Mouse (Mus musculus) heart, embryonic 10.5 days (tissue): Measurements from ENCODE around the gene Agmo. TPM values are rescaled to one million over a fixed set of nuclear protein-coding genes. Genes with fewer than 3 reads are reported as not detected.

Experiments used
- DNase-seq: peaks from one replicate; pipeline ENCODE4 v3.0.0-alpha.2; 2017; ENCODE audit warnings: low spot score
- H3K27ac ChIP-seq: fragments of 300-500 bp; sonication (generic); 2 replicates; pipeline ENCODE4 v1.5.1; 2016; ENCODE audit warnings: mild to moderate bottlenecking
- H3K27me3 ChIP-seq: fragments of 300-500 bp; sonication (generic); 2 replicates; pipeline ENCODE4 v1.6.1; 2016; ENCODE audit warnings: mild to moderate bottlenecking; ENCODE audit not compliant: poor library complexity, insufficient read depth, severe bottlenecking
- H3K36me3 ChIP-seq: fragments of 300-500 bp; sonication (generic); 2 replicates; pipeline ENCODE4 v1.6.1; 2016; ENCODE audit warnings: mild to moderate bottlenecking, moderate library complexity
- H3K4me1 ChIP-seq: fragments of 300-500 bp; sonication (generic); 2 replicates; pipeline ENCODE4 v1.6.1; 2016; ENCODE audit warnings: mild to moderate bottlenecking
- H3K4me3 ChIP-seq: fragments of 300-500 bp; sonication (generic); 2 replicates; pipeline ENCODE4 v1.5.1; 2016; ENCODE audit warnings: mild to moderate bottlenecking, moderate library complexity
- H3K9me3 ChIP-seq: fragments of 300-500 bp; sonication (generic); 2 replicates; pipeline ENCODE4 v1.6.1; 2016; ENCODE audit warnings: mild to moderate bottlenecking, moderate library complexity
- WGBS: fragments of 180-500 bp; shearing (Covaris S2); methylation state at CpG from one replicate; pipeline ENCODE4 v1.1.7; 2016; 5-methylcytosine and 5-hydroxymethylcytosine counted together
- polyA plus RNA-seq: library from polyadenylated mRNA; unstranded; fragments of >200 nt; fragmentation: Nextera tagmentation; extraction: Ambion mirVana; gene quantifications from 2 replicates; pipeline ENCODE4 v1.2.1, GENCODE M21; 2016

The Agmo gene
- polyA plus RNA-seq, 1 experiment from 2014 or later = 0.53 TPM

GRCm38 (mm10) chr12:37306956-37307466 lies 65.6 kb downstream of the Agmo start:
- Histone ChIP-seq H3K4me3 (no peak overlapping the region), H3K27ac (no peak overlapping the region), H3K9me3 (no peaks in the 10 kb centered on the region), H3K36me3 (no peaks in the 10 kb centered on the region), H3K27me3 (no peaks in the 10 kb centered on the region), H3K4me1 (no peaks in the 10 kb centered on the region)
- WGBS = 79% methylated on average over 1 of the region's 1 CpGs
- no peak for DNase-seq

- Histone ChIP-seq H3K9me3 (no peaks in the 10 kb centered on the region), H3K36me3 (no peaks in the 10 kb centered on the region), H3K27me3 (no peaks in the 10 kb centered on the region), H3K4me3 (no peak overlapping the region), H3K27ac (no peak overlapping the region), H3K4me1 (no peaks in the 10 kb centered on the region)
- WGBS = 76% methylated on average over 1 of the region's 1 CpGs
- DNase-seq = no peak
Measured at GRCm38 (mm10) chr12:37310786-37311185, 69.3 kb downstream of the Agmo start.

- Histone ChIP-seq H3K4me3 (no peak overlapping the region), H3K9me3 (no peaks in the 10 kb centered on the region), H3K36me3 (no peaks in the 10 kb centered on the region), H3K27me3 (no peaks in the 10 kb centered on the region), H3K27ac (no peak overlapping the region), H3K4me1 (no peaks in the 10 kb centered on the region)
- DNase-seq = no peak
- 58% methylated on average over 3 of the region's 3 CpGs for WGBS
Measured at GRCm38 (mm10) chr12:37322860-37323259, 81.4 kb downstream of the Agmo start.

DNA sequence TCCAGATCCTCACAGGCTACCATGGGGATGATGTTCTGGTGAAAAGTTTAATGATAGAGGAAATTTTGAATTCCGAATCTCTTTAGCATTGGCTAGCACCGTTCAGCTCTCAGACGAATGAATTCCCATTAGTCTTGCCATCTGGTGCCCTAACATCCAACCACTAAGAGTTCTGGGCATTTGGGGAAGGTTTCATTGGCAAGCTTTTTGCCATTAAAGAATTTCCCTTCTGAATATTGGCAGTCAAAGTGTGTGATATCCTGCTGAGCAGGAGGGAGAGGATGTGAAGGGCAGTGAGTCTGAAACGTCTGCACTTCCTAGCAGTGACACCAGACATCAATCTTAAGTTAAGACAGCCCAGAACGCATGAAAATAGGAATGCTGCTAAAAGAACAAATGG lies 93.5 kb downstream of the Agmo start:
- Histone ChIP-seq H3K9me3 (no peaks in the 10 kb centered on the region), H3K36me3 (no peaks in the 10 kb centered on the region), H3K27me3 (no peaks in the 10 kb centered on the region), H3K27ac (no peak overlapping the region), H3K4me3 (no peak overlapping the region), H3K4me1 (no peaks in the 10 kb centered on the region)
- DNase-seq = no peak
- 55% methylated on average over 5 of the region's 5 CpGs for WGBS

GRCm38 (mm10) chr12:37344225-37344624 lies 102.8 kb downstream of the Agmo start:
- no peak overlapping the region for H3K4me3 ChIP-seq
- DNase-seq = no peak
- H3K27me3 ChIP-seq = no peaks in the 10 kb centered on the region
- whole genome bisulfite sequencing = 86% methylated on average over 5 of the region's 5 CpGs
- H3K36me3 ChIP-seq = no peaks in the 10 kb centered on the region
- no peaks in the 10 kb centered on the region for H3K4me1 ChIP-seq
- H3K9me3 ChIP-seq = no peaks in the 10 kb centered on the region
- H3K27ac ChIP-seq = no peak overlapping the region

DNA sequence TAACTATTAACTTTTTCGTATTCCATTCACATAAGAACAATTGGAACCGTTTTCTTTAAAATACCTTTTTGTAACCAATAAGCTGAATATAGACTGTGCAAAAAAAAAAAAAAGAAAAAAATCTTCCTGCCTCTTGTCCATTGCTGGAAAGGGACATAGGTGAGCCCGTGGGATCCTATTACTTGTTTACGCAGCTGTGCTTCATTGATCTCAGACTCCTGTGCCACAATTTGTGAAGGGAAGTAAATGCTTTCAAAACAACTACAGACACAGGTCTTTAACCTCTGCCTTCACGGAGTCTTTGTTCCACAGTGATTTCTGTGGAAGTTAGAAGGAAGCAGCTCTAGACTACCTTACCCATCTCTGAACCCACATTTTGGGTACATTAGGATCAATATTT lies 104.3 kb downstream of the Agmo start:
- Histone ChIP-seq H3K4me3 (no peak overlapping the region), H3K27me3 (no peaks in the 10 kb centered on the region), H3K9me3 (no peaks in the 10 kb centered on the region), H3K27ac (no peak overlapping the region), H3K4me1 (no peaks in the 10 kb centered on the region), H3K36me3 (no peaks in the 10 kb centered on the region)
- WGBS = 74% methylated on average over 5 of the region's 5 CpGs
- DNase-seq = no peak

DNA sequence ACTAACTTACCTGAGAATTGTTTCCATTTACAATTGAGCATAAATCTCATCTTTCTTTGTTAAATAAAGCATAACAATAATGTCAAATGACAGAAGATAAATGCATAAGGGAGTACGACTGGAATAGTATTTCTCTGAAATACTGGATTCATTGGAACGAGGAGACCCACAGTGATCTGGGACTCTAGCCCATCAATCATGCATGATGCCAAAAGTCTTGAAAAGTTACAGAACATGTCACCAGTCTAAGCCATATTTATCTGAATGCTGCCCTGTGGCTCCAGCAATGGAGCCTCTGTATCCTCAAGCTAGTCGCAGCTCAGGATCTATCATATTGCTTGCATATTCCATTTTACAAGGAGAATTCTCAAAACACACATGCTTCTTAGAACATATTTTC lies 150.9 kb downstream of the Agmo start:
- Histone ChIP-seq H3K4me1 (no peaks in the 10 kb centered on the region), H3K4me3 (no peak overlapping the region), H3K27me3 (no peaks in the 10 kb centered on the region), H3K36me3 (no peaks in the 10 kb centered on the region), H3K9me3 (no peaks in the 10 kb centered on the region), H3K27ac (no peak overlapping the region)
- WGBS = 82% methylated on average over 3 of the region's 3 CpGs
- no peak for DNase-seq

DNA sequence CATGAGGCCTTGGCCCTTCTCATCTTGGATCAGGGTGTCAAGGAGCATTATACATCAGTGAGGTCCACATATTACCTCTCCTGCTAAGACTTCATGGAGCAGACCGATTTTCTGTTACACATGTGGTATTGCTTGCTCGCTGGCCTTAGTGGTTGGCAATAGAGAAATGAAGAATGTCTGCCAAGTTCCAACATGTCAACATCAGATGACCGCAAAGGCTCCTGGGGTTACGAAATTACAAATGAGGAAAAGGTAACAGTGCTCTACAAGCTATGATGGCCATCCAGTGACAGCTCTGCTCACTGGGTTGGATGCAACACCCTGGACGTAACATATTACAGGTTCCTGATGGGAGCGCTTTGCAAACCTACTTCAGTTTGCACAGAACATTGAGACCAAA lies 161.1 kb downstream of the Agmo start:
- H3K36me3 ChIP-seq = no peaks in the 10 kb centered on the region
- 87% methylated on average over 6 of the region's 6 CpGs for whole genome bisulfite sequencing
- H3K4me3 ChIP-seq = no peak overlapping the region
- no peaks in the 10 kb centered on the region for H3K4me1 ChIP-seq
- no peak for DNase-seq
- H3K27ac ChIP-seq = no peak overlapping the region
- H3K27me3 ChIP-seq = no peaks in the 10 kb centered on the region
- H3K9me3 ChIP-seq = no peaks in the 10 kb centered on the region

- H3K27ac ChIP-seq = no peak overlapping the region
- H3K36me3 ChIP-seq = no peaks in the 10 kb centered on the region
- H3K4me3 ChIP-seq = no peak overlapping the region
- no peaks in the 10 kb centered on the region for H3K27me3 ChIP-seq
- H3K9me3 ChIP-seq = no peaks in the 10 kb centered on the region
- no peak for DNase-seq
- no peaks in the 10 kb centered on the region for H3K4me1 ChIP-seq
- WGBS = 85% methylated on average over 5 of the region's 5 CpGs
Measured at GRCm38 (mm10) chr12:37426350-37426749, 184.9 kb downstream of the Agmo start.

DNA sequence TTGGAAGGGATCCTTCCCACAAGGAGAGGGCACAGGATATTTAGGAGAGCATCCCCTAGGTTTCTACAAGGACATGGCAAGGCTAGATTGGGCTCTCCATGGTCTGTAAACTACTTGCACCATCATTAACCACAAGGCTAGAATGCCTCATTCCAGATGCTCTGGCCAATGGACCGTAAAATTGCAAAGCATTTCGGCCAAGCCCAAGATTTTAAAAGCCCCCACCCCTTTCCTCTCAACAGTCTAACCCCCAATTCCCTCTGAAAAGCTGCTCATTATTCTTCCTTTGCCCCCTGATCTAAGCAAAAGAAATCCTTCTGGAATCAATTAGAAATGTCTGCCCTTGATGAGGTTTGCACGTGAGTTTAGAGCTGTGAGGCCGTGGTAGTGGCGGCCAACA lies 185.3 kb downstream of the Agmo start:
- Histone ChIP-seq H3K27ac (no peak overlapping the region), H3K4me1 (no peaks in the 10 kb centered on the region), H3K36me3 (no peaks in the 10 kb centered on the region), H3K9me3 (no peaks in the 10 kb centered on the region), H3K4me3 (no peak overlapping the region), H3K27me3 (no peaks in the 10 kb centered on the region)
- DNase-seq = no peak
- WGBS = 88% methylated on average over 5 of the region's 5 CpGs

DNA sequence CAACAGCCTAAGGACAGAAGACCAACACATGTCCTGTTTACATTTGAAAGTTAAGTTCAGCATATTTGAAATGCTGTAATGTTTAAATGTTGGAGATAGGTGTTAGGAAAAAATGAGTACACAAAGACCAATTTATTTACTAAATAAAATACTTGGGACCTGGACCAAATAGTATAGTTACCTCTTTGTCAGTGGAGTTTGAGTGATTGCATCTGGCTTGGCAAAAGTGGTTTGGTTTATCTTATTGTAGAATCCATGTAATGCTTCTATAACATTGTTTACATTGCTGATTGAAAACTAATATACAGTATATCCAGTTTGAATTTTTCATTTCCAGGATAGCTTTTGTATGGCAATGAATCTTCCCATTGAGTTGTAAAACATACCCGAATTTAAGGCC lies 193.0 kb downstream of the Agmo start:
- DNase-seq = no peak
- Histone ChIP-seq H3K4me1 (no peaks in the 10 kb centered on the region), H3K4me3 (no peak overlapping the region), H3K36me3 (no peaks in the 10 kb centered on the region), H3K27ac (no peak overlapping the region), H3K9me3 (no peaks in the 10 kb centered on the region), H3K27me3 (no peaks in the 10 kb centered on the region)
- 61% methylated on average over 1 of the region's 1 CpGs for WGBS

- H3K9me3 ChIP-seq = no peaks in the 10 kb centered on the region
- no peaks in the 10 kb centered on the region for H3K4me1 ChIP-seq
- H3K27me3 ChIP-seq = no peaks in the 10 kb centered on the region
- WGBS = 78% methylated on average over 3 of the region's 3 CpGs
- no peak overlapping the region for H3K4me3 ChIP-seq
- no peak for DNase-seq
- no peaks in the 10 kb centered on the region for H3K36me3 ChIP-seq
- H3K27ac ChIP-seq = no peak overlapping the region
Measured at GRCm38 (mm10) chr12:37442486-37443013, 201.1 kb downstream of the Agmo start.

GRCm38 (mm10) chr12:37445255-37445654 lies 203.8 kb downstream of the Agmo start:
- H3K36me3 ChIP-seq = no peaks in the 10 kb centered on the region
- H3K27me3 ChIP-seq = no peaks in the 10 kb centered on the region
- no peaks in the 10 kb centered on the region for H3K4me1 ChIP-seq
- H3K27ac ChIP-seq = no peak overlapping the region
- no peak for DNase-seq
- H3K4me3 ChIP-seq = no peak overlapping the region
- no peaks in the 10 kb centered on the region for H3K9me3 ChIP-seq
- 80% methylated on average over 9 of the region's 9 CpGs for WGBS

- no peaks in the 10 kb centered on the region for H3K9me3 ChIP-seq
- no peaks in the 10 kb centered on the region for H3K36me3 ChIP-seq
- no peak for DNase-seq
- H3K4me3 ChIP-seq = no peak overlapping the region
- no peaks in the 10 kb centered on the region for H3K4me1 ChIP-seq
- no peak overlapping the region for H3K27ac ChIP-seq
- 56% methylated on average over 2 of the region's 2 CpGs for WGBS
- no peaks in the 10 kb centered on the region for H3K27me3 ChIP-seq
Measured at GRCm38 (mm10) chr12:37449597-37449996, 208.2 kb downstream of the Agmo start.
